Mouse (Mus musculus) T-helper 1 cell (primary cell): ENCODE measurements at regions not wholly inside any gene's neighbourhood (a gene's known extent, or its start where the extent isn't known, plus 50 kb on each side); places are given as distances from the start of the nearest gene placed in this dataset.

Experiments used
- in situ Hi-C: fragments of 300-600 bp; cut with MboI, MseI; formaldehyde crosslinking; loops from one replicate; pipeline ENCODE4 v1.15.1; 2025; ENCODE audit warnings: high pct_unique_total_duplicates

GRCm38 (mm10) chr5:6103107-6103506 is 354.0 kb upstream of the Steap1 start:
- in situ Hi-C loops: loop anchor here (5.0 kb wide), 1 partner anchor 59 kb away; no protein-coding TSS in a partner anchor
